Mouse (Mus musculus) erythroblast, embryonic 14.5 days (primary cell): Measurements from ENCODE around the gene Myocd.

ENCODE experiments used
- GATA1 ChIP-seq: IDR thresholded peaks from 2 replicates; pipeline ENCODE4 v1.6.1; 2012; ENCODE audit warnings: low read length, inconsistent platforms, mixed read lengths
- TAL1 ChIP-seq: IDR thresholded peaks from 3 replicates; pipeline ENCODE4 v1.6.1; 2012; ENCODE audit warnings: low read length, inconsistent platforms, mixed read lengths

DNA sequence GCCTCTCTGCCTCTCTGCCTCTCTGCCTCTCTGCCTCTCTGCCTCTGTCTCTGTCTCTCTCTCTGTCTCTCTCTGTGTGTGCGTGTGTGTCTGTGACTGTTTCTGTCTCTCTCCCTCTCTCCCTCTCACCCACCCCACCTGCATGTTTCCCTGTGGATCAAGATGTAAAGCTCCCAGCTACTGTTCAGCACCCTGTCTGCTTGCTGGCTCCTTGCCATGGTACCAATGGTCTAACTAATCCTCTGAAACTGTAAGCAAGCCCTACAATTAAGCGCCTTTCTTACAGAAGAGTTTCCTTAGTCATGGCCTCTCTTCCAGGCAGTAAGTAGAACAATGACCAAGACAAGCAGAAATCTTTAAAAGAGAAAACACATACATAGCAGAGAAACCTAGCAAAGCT lies 32.9 kb downstream of the Myocd start:
- TF ChIP-seq TAL1, result no peak
- no peak for TF ChIP-seq GATA1
